Mouse (Mus musculus) heart, postnatal 4 days (tissue): ENCODE results near the gene Mthfd1. TPM values are rescaled to one million over a fixed set of nuclear protein-coding genes. Genes with fewer than 3 reads are reported as not detected.

Source experiments
- DNase-seq: peaks from one replicate; pipeline ENCODE4 v3.0.0; 2021
- total RNA-seq, 2 experiments: library from RNA; stranded (reverse); gene quantifications; 2 replicates each; pipeline ENCODE4 v1.2.3; 2021

The Mthfd1 gene
- total RNA-seq, 2 experiments from 2014 or later, result 35.0 to 37.4 TPM

GRCm38 (mm10) chr12:76360868-76361267 lies 105.8 kb downstream of the Mthfd1 start:
- no peak for DNase-seq

- no peak for DNase-seq
Observed at GRCm38 (mm10) chr12:76361405-76362302, 106.6 kb downstream of the Mthfd1 start.

GRCm38 (mm10) chr12:76362303-76362676 lies 107.2 kb downstream of the Mthfd1 start:
- DNase-seq, result no peak

- DNase-seq, result no peak
Observed at GRCm38 (mm10) chr12:76366276-76366675, 111.2 kb downstream of the Mthfd1 start.

GRCm38 (mm10) chr12:76367096-76367995 lies 112.2 kb downstream of the Mthfd1 start:
- no peak for DNase-seq

GRCm38 (mm10) chr12:76368201-76368789 lies 113.2 kb downstream of the Mthfd1 start:
- DNase-seq, result no peak

- DNase-seq, result peak; percentile 69
Observed at GRCm38 (mm10) chr12:76368790-76369205, 113.7 kb downstream of the Mthfd1 start.

Other genes with a start within 250 kb of the Mthfd1 start
- under 1 TPM; 0.12 to 0.23 TPM for gene Esr2, start 78.0 kb upstream of the Mthfd1 start, total RNA-seq
- gene Tex21, start 8.6 kb upstream of the Mthfd1 start, total RNA-seq, result not detected
- gene Akap5, start 69.6 kb downstream of the Mthfd1 start, total RNA-seq, result 1 to 10 TPM; 3.2 to 3.3 TPM
- 10 to 100 TPM in 1 of 2 experiments, 1 to 10 TPM in 1; 9.5 to 11.5 TPM for gene Zbtb25, start 114.3 kb downstream of the Mthfd1 start, total RNA-seq
- gene Zbtb1, start 115.0 kb downstream of the Mthfd1 start, total RNA-seq, result 1 to 10 TPM; 6.9 to 7.6 TPM
- 10 to 100 TPM; 13.5 to 14.6 TPM for gene Hspa2, start 148.9 kb downstream of the Mthfd1 start, total RNA-seq
- gene Ppp1r36, start 162.2 kb downstream of the Mthfd1 start, total RNA-seq, result 1 to 10 TPM; 1.6 to 1.8 TPM